Mouse (Mus musculus): ENCODE results near the gene Cacna1d.
A peak's percentile ranks its signal among the peaks of the same experiment; 100 is the strongest.

Cacna1d gene

GRCm38 (mm10) chr14:30367074-30367473 lies 124.2 kb downstream of the Cacna1d start:
- DNase-seq (ENCODE audit: low read depth) = no peak

- DNase-seq (ENCODE audit: low read depth) = no peak
Measured at GRCm38 (mm10) chr14:30365866-30366265, 125.4 kb downstream of the Cacna1d start.

- DNase-seq (ENCODE audit: low read depth) = no peak
Measured at GRCm38 (mm10) chr14:30363487-30364167, 127.6 kb downstream of the Cacna1d start.

GRCm38 (mm10) chr14:30362370-30362769 lies 128.9 kb downstream of the Cacna1d start:
- DNase-seq (ENCODE audit: low read depth) = peak; percentile 46

GRCm38 (mm10) chr14:30360478-30360877 lies 130.8 kb downstream of the Cacna1d start:
- DNase-seq (ENCODE audit: low read depth) = no peak

GRCm38 (mm10) chr14:30360004-30360403 lies 131.3 kb downstream of the Cacna1d start:
- no peak for DNase-seq (ENCODE audit: low read depth)

- DNase-seq (ENCODE audit: low read depth) = no peak
Measured at GRCm38 (mm10) chr14:30358028-30358427, 133.2 kb downstream of the Cacna1d start.

GRCm38 (mm10) chr14:30356456-30356855 lies 134.8 kb downstream of the Cacna1d start:
- no peak for DNase-seq (ENCODE audit: low read depth)

GRCm38 (mm10) chr14:30354761-30355160 lies 136.5 kb downstream of the Cacna1d start:
- no peak for DNase-seq (ENCODE audit: low read depth)

- DNase-seq (ENCODE audit: low read depth) = no peak
Measured at GRCm38 (mm10) chr14:30354127-30354463, 137.2 kb downstream of the Cacna1d start.

GRCm38 (mm10) chr14:30353291-30354126 lies 137.7 kb downstream of the Cacna1d start:
- DNase-seq (ENCODE audit: low read depth) = peak; percentile 20

GRCm38 (mm10) chr14:30352951-30353270 lies 138.3 kb downstream of the Cacna1d start:
- DNase-seq (ENCODE audit: low read depth) = no peak

GRCm38 (mm10) chr14:30352061-30352950 lies 138.9 kb downstream of the Cacna1d start:
- DNase-seq (ENCODE audit: low read depth) = peak; percentile 24

- no peak for DNase-seq (ENCODE audit: low read depth)
Measured at GRCm38 (mm10) chr14:30350285-30350684, 141.0 kb downstream of the Cacna1d start.

GRCm38 (mm10) chr14:30344948-30345865 lies 146.0 kb downstream of the Cacna1d start:
- no peak for DNase-seq (ENCODE audit: low read depth)

- no peak for DNase-seq (ENCODE audit: low read depth)
Measured at GRCm38 (mm10) chr14:30343740-30344139, 147.5 kb downstream of the Cacna1d start.

- DNase-seq (ENCODE audit: low read depth) = no peak
Measured at GRCm38 (mm10) chr14:30341825-30342590, 149.2 kb downstream of the Cacna1d start.

GRCm38 (mm10) chr14:30340140-30340539 lies 151.1 kb downstream of the Cacna1d start:
- DNase-seq (ENCODE audit: low read depth) = no peak

- no peak for DNase-seq (ENCODE audit: low read depth)
Measured at GRCm38 (mm10) chr14:30331856-30332255, 159.4 kb downstream of the Cacna1d start.

GRCm38 (mm10) chr14:30330416-30331181 lies 160.7 kb downstream of the Cacna1d start:
- DNase-seq (ENCODE audit: low read depth) = no peak
